Mouse (Mus musculus) induced T-regulatory cell, adult 2 months (primary cell): ENCODE data around the gene Pdcd4.
"Not testable (repeated sequence)": the region's sequence is repeated elsewhere in the genome, so short reads cannot be mapped to it uniquely, and the experiment has no call there.

Experiments used
- DNase-seq: peaks from one replicate; pipeline ENCODE4 v3.0.0-alpha.2; 2012; ENCODE audit warnings: low read depth

Pdcd4 gene

DNA sequence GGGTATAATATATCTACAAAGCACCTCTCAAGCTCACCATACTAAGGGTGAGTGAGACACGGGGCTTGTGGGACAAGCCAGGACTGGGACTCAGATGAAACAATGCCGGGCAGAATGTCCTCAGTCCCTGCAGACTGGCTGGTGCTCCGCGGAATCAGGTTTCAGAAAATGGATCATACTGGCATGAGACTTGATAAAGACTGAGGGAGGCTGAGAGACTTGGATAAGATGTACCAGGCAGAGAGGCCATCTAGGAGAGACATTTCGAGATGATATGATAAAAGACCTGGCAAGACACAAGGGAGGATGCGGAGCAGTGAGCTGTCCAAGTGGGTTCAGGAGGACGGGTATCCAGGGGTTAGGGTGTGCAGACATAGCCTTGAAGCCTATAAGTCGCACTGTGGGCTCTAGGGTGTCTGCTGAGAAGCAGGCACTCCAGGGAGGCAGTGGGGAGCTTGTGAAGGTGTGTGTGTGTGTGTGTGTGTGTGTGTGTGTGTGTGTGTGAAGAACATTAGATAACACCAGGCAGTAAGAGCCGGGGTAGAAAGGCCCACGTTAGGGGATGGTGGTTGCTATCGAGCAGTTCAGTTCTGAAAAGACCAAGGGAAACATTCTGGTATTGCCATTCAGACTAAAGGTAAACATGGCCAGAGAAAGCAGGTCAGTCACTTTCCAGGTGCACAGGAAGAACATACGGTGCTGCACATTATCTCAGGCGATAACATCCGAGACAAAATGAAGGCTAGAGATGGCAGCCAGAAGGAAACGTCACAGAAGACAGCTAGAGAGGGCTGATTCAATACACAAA, 10.1 kb downstream of the Pdcd4 start:
- DNase-seq, result peak; percentile 76

DNA sequence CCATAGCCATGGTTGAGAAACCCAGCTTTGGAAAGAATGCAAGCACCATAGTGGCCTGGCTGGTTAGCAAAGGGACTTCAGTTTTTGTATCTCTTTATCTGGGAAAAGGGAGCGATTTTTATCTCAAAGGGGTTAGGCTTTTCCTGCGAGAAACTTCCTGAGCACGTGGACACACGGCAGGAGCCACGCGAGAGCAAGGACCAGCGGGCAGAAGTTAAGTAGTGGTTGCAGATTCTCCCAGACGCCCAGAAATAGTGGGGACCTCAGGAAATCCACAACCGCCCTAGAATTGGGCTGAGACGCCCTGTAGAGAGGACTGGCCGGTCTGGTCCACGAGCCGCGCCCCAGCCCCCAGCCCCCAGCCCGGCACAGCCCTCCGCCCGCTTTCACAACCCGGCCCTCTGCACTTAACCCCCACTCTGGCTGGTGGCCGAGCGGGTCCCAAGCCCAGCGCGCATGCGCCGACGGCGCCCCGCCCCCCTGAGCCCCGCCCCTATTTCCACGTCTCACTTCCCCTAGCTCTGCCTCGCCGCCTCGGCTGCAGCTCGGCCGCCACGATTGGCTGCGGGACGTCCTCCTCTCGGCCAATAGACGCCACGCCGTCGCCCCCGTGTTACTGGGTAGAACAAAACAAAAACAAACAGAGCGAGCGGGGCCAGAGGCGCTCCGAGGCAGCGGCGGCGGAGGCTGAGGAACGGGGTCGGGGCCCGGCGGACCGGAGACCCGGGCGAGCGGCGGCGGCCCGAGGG, 10.9 kb downstream of the Pdcd4 start:
- DNase-seq, result peak; percentile 98

DNA sequence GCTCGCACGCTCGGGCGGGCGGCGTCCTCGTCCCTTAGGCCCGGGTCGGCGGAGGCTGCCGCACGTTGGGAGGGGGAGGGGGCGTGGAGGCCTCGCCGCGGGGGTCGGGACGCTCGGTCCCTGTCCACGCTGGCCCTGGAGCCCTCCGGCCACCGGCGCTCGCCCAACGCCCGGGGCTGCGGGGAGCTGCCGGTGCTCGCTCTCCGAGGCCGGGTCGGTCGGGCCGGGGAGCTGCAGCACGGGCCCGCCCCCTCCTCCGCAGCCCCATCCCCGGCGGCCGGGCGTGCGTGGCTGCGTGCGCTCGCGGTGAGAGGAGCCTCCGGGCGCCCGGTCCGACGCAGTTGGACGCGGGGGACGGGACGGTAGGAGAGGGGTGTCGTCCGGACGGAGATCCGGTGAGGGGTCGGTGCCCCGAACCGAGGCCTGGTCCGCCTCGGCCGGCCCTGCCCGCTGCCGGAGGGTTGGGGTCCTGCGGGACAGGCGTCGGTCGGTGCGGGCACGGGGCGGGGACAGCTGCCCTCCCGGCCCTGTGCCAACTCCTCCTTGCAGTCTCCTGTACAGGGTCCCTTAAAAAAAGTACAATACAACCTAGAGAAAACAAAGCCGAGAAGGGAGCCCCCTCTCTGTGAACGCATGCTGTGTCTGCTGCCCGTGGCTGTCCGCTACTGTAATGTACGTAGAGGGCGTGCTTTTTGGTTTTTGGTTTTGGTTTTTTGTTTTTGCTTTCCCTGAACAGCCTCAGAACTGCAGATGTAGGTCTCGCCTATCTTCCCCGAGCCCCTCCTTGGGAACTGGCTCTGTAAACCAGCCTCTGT, 11.7 kb downstream of the Pdcd4 start:
- peak; percentile 83 for DNase-seq

DNA sequence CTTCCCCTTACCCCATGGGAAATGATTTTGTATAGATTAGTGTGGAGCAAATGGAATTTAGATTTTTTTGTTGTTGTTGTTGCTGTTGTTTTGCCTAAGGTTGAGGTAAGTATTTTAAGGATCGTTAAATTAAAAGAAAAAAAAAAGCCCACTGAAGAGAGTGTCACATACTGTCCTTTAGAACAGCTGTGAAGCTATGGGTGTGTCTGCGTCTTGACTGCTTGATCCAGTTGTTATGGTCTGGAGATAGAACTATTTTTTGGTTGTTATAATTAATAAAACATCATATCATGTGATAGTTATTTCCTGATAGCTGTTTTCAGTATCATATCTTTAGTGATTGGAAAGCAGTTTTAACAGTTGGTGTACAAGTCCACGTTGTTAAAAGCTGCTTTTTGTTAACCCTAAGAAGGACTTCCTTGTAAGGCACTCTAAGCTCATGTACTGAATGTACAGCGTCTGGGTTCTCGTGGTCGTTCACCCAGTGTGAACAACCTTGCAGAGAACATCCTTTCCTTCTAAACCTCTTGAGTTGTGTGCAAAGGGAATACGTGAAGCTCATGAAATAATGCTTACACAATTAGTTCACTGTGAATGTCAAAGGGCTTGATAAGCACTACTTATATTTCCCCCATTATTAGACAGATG, 12.9 kb downstream of the Pdcd4 start:
- DNase-seq, result peak; percentile 57

DNA sequence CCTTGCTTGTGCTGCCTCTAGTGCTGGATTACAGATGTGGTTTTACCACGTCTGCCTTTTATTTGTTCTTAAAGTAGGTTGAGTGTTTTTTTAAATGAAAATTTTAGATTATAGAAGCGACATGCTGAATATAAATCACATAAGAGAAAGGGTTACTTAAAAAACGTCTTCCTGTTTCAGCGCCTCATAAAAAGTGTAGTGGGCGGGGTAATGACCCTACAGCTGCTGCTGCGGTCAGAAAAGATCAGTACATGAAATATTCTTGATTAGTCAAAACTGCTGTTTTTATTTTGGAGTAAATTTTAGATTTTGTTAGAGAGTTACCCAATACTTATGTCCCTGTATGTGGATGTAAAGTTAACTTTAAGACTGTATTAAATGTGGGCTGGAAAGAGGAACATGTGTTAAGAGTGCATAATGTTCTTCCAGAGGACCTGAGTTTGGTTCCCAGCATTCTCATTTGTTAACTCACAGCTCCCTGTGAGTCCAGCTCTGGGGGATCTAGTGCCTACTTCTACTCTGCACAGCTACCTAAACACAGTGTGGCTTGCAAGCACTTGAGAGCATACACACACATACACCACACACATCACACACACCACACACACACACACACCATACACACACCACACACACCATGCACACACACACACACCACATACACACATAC, 14.1 kb downstream of the Pdcd4 start:
- DNase-seq, result peak; percentile 77

DNA sequence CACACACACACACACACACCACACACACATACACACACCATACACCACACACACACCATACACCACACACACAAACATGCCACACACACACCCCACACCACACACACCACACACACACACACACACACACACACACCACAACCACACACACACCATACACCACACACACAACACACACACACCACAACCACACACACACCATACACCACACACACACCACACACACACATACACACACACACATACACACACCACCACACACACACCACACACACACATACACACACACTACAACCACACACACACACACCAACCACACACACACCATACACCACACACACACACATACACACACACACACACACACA, 14.7 kb downstream of the Pdcd4 start:
- not testable (repeated sequence) for DNase-seq

DNA sequence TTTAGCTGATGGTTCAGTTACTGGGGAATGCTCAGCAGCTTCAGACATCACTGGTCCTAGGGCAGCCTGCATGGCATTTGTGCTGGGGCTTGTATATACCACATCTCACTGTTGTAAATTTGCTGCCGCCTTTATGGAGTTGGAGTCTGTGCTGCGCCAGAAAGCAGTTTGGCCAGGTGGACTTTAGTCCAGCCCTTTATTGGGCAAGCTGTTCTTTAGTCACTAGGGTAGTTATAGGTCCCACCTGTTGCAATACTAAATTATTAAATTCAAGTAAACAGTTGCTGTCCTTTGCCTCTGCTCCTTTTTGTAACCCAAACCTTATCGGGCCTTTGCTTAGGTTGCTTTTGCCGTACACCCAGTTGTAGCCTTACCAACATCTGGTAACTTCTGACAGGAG, 22.9 kb downstream of the Pdcd4 start:
- DNase-seq, result no peak

DNA sequence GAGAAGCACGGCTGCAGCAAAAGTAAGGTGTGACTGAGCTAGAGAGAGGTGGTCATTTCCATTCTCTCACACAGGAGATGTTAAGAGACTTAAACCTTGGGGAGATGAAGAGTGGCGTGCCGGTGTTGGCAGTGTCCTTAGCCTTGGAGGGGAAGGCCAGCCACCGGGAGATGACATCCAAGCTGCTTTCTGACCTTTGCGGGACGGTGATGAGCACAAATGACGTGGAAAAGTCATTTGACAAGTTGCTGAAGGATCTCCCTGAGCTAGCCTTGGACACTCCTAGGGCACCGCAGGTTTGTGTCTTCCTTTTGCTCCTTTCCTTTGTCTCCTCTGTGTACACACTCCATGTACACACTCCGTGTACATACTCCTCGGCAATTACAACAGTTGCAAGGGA, 27.5 kb downstream of the Pdcd4 start:
- DNase-seq, result no peak

DNA sequence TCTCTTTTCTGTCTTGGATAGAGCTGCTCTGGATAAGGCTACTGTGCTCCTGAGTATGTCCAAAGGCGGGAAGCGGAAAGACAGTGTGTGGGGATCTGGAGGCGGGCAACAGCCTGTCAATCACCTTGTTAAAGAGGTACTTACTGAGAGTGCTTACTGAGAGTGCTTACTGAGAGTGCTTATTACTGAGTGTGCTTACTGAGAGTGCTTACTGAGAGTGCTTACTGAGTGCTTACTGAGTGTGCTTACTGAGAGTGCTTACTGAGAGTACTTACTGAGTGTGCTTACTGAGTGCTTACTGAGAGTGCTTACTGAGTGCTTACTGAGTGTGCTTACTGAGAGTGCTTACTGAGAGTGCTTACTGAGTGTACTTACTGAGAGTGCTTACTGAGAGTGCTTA, 30.0 kb downstream of the Pdcd4 start:
- DNase-seq, result not testable (repeated sequence)

DNA sequence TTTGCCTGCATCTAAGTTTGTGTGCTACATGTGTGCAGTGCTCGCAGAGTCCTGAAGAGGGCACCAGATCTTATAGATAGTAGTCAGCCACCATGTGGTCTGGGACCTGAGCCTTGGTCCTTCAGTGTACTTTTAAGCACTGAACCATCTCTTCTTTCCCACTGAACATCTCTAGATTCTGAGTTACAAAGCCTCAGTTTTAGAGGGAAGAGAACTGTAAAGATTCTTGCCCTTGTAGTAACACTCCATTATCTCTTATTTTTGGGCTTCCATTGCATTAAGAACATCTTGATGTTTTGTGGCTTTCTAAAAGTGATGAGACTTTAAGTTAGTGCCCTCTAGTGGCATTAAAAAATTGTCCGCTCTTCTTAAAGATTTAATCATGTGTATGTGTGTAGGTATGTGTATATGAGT, 33.3 kb downstream of the Pdcd4 start:
- peak; percentile 88 for DNase-seq

DNA sequence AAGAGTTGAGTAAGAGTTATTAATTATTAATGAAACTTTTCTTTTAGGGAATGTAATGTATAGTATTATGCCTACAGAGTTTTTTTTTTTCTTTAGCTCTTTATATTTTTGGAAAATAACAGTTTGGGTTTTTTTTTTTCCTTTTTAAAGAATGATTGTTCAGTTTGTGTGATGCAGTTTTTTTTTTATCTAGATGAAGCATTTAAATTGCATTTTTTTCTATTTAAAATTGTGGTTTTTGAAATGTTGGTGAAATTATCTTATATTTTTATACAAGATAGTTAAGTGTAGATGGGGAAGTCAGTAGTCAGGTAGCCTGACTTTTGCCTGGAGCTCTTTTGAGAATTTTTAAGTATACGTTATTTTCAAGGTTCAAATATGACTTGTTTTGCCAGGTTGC, 34.7 kb downstream of the Pdcd4 start:
- no peak for DNase-seq

DNA sequence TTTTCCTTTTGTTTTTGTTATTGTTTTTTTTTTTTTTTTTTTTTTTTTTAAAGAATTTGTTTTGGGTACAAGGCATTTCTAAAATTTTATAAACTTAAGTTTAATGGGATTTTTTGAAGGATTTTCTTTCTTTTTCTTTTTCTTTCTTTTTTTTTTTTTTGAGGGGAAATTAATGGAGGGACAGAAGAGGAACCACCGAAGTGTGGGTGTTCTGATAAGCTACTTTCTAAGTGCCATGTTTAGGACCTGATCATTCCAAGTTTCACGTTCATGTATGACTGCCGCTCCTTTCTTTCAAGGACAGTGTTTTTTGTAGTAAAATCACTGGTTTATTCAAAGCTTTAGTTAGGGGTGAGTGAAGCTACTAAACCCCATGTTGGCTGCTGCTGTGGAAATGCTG, 37.2 kb downstream of the Pdcd4 start:
- DNase-seq, result no peak

DNA sequence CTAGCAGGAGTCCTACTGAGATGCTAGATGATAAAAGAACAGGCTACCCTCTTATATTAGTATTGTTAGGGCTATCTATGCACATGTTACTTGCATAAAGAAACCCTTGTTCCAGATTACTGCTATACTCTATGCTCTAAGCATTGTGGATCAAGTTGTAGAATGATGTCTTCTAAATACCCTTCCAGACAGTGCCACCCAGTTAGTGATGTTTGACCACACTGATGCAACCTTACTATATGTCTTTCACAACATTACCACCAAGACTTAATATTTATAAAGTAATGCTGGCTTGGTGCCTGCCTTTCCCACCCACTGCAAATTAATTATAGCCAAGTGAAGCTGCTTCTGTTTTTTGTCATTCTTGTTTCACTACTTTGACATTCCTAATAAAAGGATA, 41.0 kb downstream of the Pdcd4 start:
- DNase-seq, result no peak

DNA sequence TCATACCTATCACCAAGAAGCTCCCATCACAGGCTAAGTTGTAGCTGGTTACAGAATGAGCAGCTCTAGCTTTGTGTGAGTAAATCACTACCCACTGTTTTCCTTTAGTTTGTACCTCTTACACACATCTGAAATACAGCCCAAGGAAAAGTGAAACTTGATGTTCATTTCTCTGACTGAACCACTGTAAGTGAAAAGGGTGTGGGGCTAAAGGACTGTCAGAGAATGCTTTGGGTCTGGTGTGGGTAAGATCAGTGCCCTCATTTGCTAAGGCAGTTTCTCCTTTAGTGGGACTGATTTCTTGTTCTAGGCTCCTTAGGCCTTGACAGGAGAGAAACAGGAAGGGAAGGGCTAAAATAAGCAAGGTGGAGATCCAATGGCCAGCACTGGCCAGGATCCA, 42.0 kb downstream of the Pdcd4 start:
- no peak for DNase-seq

DNA sequence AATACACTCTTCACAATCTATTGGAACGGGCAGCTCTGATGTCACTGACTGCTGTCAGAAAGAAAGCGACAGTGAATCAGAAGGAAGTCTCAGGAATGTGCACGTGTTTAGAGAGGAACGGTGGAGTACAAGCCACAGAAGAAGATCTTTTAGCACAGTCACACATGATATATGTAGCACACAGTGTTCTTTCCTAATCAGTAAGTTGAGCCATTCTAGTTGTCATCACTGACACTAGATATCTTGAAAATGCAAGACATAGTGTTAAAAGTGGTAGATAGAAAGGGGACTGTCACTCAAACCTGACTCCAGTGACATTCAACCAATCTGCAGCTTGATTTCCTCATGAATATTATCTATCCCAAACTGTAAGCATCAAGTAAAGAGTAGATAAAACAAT, 47.4 kb downstream of the Pdcd4 start:
- no peak for DNase-seq

DNA sequence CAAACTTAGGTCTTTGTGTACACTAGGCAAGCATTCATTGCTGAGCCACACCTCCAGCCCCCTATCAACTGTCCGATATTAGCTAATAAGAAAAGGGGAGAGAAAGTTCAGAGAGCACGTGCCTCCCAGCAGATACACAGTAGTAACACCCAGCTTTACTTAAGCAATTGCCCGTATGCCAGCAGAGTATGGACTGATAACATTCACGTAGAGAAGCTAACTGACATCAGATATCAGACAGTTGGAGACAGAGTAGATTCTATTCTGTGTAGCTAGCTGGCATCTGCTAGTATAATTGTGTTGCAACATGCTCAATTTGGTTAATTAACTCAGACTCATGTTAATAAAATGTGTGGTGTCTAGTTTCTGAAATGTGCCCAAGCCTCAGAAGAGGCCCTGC, 49.1 kb downstream of the Pdcd4 start:
- no peak for DNase-seq

DNA sequence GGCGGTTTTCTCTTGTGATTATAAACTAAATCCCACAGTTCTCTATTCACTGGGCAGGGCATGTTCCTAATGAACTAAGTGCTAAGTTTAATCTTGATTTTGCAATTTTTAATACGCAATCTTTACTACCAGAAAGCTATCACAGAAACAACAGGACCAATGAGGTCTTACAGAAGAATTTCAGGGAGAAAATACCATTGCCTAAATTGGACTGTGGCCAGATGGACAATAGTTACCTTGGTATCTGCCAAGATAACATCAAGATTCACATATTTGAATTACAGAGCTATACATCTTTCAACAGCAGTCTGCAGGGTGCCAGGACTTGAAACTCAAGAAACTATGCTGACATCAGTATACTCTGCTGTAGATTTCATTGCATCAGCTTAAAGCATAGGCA, 50.3 kb downstream of the Pdcd4 start:
- no peak for DNase-seq

DNA sequence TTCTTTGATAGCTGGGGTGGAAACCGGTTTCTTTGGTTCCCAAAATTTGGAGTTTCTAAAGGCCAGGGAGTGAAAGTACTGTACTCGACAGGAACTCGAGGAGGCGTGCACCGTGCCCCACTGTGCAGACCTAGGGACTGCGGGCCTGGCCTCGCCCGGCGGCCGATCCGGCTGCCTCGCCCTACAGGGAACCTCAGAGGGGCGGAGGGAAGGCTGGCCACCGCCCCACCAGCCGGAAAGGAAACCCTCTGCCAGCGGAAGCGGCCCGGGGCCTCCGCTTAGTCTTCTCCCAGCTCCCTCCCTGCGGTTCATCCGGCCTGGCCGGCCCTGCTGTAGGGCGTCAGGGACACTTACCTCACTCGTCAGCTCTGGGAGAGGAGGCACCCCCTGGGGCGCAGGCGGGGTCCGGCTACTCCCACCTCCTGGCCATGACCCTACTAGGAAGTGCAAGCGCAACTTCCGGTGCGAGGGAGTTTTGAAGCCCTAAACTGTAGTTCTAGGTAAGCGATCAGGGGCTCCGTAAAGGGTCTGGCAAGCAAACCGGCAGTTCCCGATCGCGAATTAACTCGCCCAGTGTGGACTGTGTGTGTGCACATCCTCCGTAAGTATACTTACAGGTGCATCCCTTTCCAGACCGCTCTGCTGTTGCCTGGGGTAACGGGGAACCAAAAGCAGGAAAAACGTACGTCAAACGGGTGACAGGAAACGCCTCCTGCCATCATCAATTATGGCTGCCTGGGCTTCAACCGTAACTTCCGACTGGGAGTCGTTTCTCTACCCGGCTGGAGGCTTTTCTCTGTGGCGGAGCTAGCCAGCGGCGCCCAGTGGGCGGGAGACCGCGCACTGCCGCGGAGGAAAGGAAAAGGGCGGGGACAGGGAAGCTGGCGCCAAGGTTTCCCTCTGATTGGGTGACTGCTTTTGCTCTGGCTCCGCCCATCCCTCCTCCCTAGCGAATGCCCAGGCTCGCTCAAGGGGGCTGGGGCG, 52.1 kb downstream of the Pdcd4 start, which contains the start of the genes Shoc2 and Bbip1:
Shoc2 (plus strand) TSS at position 505 of the 984 bp plus-strand sequence.
Bbip1 (minus strand) TSS at position 826 of the 984 bp plus-strand sequence.
- peak; percentile 100 for DNase-seq

DNA sequence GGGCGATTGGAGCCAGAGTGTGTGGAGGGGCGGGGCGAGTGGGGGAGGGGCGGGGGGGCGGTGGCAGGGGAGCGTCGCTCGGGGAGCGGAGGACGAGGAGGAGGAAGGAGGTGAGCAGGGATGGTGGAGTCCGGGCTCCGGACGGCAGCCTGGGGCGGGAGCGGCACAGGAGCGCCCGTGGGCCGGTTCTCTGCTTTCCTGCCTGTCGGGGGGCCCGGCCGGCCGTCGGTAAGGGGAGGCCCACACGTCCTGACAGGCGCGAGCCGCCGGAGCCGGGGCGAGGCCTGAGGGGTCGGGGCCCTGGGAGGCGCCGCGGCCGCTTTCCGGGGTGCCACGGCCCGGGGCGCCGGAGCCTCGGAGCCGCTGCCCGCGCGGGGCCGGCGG, 52.7 kb downstream of the Pdcd4 start:
- no peak for DNase-seq
